Mouse (Mus musculus): ENCODE results near the gene Rfwd3.

DNA sequence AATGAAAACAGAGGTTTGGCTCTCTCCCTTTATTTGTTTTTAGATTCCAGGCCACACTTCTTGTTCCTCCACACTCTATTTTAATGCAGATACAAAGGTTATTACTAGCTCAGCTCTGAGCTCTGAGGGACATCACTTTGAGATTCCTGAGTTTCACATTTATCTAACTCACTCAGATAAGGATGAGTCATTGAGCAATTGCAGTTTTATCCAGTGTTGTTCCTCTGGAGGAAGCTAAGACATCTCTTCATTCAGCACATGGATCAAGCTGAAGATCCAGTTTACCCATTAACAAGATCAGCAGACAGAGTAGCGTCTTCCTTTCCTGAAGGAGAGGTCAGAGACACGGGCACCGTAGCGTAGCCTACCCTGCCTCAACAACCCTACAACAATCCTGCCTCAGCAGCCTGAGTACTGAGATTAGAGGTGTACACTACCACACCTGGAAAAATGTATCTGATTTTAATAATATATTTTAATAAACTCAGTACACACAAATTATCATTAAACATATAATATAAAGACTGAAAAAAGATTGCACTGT lies 53.7 kb downstream of the Rfwd3 start:
- TF ChIP-seq CTCF (IDR thresholded peaks at IDR 0.05; ENCODE audit: control insufficient read depth, insufficient read depth, low read length) (no peak), POLR2A (IDR thresholded peaks at IDR 0.05; ENCODE audit: borderline replicate concordance, control insufficient read depth, low read depth, low read length) (no peak)

Measured in bone marrow, adult 2 months (tissue).